Mouse (Mus musculus): ENCODE measurements around the gene Yif1a. TPM values are rescaled to one million over a fixed set of nuclear protein-coding genes. Genes with fewer than 3 reads are reported as not detected.

Gene Yif1a
- polyA plus RNA-seq, 1 experiment from 2014 or later = 87.2 TPM

GRCm38 (mm10) chr19:5093481-5094242 is 5.3 kb downstream of the Yif1a start:
- 75% methylated on average over 12 of the region's 12 CpGs for WGBS
- Histone ChIP-seq H3K9ac (no peak overlapping the region), H3K27ac (peak overlapping the region; percentile 51; the same call in 1 of the 2 replicates), H3K9me3 (no peaks in the 10 kb centered on the region), H3K4me1 (peaks cover 57% of the 10 kb centered on the region), H3K4me2 (no peak overlapping the region), H3K4me3 (no peak overlapping the region), H3K36me3 (peaks cover 38% of the 10 kb centered on the region), H3K27me3 (no peaks in the 10 kb centered on the region)
- ATAC-seq (ENCODE audit: insufficient number of reproducible peaks, insufficient read depth, low FRiP score, low TSS enrichment, low read depth) = no peak

- peak overlapping the region; percentile 16 for H3K4me3 ChIP-seq
- no peaks in the 10 kb centered on the region for H3K27me3 ChIP-seq
- H3K9me3 ChIP-seq = no peaks in the 10 kb centered on the region
- 2% methylated on average over 21 of the region's 21 CpGs for WGBS
- ATAC-seq (ENCODE audit: insufficient number of reproducible peaks, insufficient read depth, low FRiP score, low TSS enrichment, low read depth) = no peak
- peak overlapping the region; percentile 32; the same call in 1 of the 2 replicates for H3K9ac ChIP-seq
- peak overlapping the region; percentile 51 for H3K27ac ChIP-seq
- peaks cover 38% of the 10 kb centered on the region for H3K36me3 ChIP-seq
- H3K4me1 ChIP-seq = peaks cover 59% of the 10 kb centered on the region
- H3K4me2 ChIP-seq = peak overlapping the region; percentile 44
These were observed 5.9 kb downstream of the Yif1a start for GRCm38 (mm10) chr19:5094243-5094632.

DNA sequence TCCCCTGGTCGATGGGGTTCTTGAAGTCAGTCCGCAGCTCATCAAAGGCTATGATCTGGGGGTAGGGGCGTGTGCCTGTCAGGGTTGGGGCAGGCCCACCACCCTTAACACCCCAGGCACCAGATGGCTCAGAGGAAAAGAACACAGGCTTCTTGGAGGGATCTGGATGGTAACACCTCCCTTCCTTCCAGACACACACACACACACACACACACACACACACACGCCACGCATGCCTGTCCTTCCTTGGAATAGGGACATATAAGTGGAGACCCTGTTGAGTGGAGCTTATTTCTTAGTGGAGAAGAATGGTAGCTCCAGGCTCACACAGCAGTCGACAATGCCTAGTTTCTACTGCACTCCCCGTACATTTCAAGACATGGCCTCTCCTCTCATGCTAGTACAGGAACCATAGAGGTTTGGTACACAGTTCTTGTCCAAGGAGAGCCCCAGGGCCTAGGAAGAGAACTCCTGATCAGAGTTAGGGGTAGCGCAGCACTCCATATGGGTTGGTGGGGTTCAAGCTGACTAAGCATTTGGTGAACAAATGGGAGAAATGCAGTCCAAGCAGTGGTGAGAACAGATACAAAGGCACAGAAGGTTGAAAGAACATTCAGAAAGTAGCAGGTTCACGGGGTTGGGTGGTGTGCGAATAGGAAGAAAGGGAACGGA is 6.5 kb downstream of the Yif1a start:
- peak overlapping the region; percentile 16; the same call in 1 of the 2 replicates for H3K4me3 ChIP-seq
- peak overlapping the region; percentile 32; the same call in 1 of the 2 replicates for H3K9ac ChIP-seq
- H3K4me1 ChIP-seq = peaks cover 63% of the 10 kb centered on the region
- H3K27me3 ChIP-seq = no peaks in the 10 kb centered on the region
- H3K9me3 ChIP-seq = no peaks in the 10 kb centered on the region
- peak overlapping the region; percentile 12; the same call in 1 of the 2 replicates for H3K27ac ChIP-seq
- H3K4me2 ChIP-seq = peak overlapping the region; percentile 44
- no peak for ATAC-seq (ENCODE audit: insufficient number of reproducible peaks, insufficient read depth, low FRiP score, low TSS enrichment, low read depth)
- H3K36me3 ChIP-seq = peaks cover 41% of the 10 kb centered on the region
- 47% methylated on average over 11 of the region's 11 CpGs for WGBS

- no peak for ATAC-seq (ENCODE audit: insufficient number of reproducible peaks, insufficient read depth, low FRiP score, low TSS enrichment, low read depth)
- no peaks in the 10 kb centered on the region for H3K9me3 ChIP-seq
- peak overlapping the region; percentile 79; the same call in 1 of the 2 replicates for H3K4me3 ChIP-seq
- peak overlapping the region; percentile 94; the same call in 1 of the 2 replicates for H3K9ac ChIP-seq
- peak overlapping the region; percentile 91 for H3K4me2 ChIP-seq
- peaks cover 64% of the 10 kb centered on the region for H3K4me1 ChIP-seq
- H3K36me3 ChIP-seq = peaks cover 44% of the 10 kb centered on the region
- H3K27me3 ChIP-seq = no peaks in the 10 kb centered on the region
- 16% methylated on average over 9 of the region's 9 CpGs for WGBS
- no peak overlapping the region for H3K27ac ChIP-seq
These were observed 7.6 kb downstream of the Yif1a start for GRCm38 (mm10) chr19:5095887-5096474.

DNA sequence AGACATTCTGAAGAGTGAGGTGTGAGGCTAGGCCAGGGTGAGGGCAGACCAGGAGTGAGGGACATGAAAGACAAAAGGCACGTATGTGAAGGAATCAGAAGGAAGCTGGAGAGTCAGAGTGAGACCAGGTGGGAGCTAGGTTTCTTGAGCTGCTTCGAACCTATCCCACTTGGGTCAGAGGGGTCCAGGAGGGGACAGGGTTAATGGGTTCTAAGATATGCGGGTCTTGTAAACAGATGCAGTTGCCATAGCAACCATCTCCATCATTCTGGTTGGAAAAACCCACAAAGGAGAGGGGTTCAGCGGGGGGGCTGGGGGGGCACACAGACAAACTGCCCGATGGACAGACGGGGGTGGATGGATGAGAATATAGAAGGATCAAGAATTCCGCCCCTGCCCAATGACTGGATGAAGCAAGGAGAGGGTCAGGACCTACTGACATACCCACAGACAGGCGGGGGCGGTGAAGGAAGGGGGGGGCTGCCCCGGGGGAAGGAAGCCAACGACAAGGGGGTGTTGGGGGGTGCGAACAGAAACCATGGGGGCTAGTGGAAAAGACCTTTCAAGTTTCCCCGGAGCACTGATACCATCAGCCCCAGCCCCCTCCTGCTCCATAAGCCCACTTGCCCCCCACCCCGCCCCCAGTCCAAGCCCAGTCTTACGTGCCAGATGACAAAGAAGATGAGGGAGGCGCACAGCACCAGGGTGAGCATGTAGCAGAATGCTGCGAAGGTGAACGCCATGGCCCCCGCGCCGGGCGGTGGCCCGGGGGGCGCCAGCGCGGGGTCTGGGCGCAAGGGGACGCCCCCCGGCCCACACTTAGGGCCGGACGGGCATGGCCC is 9.4 kb downstream of the Yif1a start:
- 3% methylated on average over 29 of the region's 31 CpGs for WGBS
- H3K4me2 ChIP-seq = peak overlapping the region; percentile 91
- peaks cover 44% of the 10 kb centered on the region for H3K36me3 ChIP-seq
- no peaks in the 10 kb centered on the region for H3K27me3 ChIP-seq
- H3K4me3 ChIP-seq = peak overlapping the region; percentile 79
- no peaks in the 10 kb centered on the region for H3K9me3 ChIP-seq
- H3K9ac ChIP-seq = peak overlapping the region; percentile 94
- H3K27ac ChIP-seq = peak overlapping the region; percentile 75
- H3K4me1 ChIP-seq = peaks cover 64% of the 10 kb centered on the region
- peak; percentile 11; the same call in 1 of the 2 replicates for ATAC-seq (ENCODE audit: insufficient number of reproducible peaks, insufficient read depth, low FRiP score, low TSS enrichment, low read depth)

DNA sequence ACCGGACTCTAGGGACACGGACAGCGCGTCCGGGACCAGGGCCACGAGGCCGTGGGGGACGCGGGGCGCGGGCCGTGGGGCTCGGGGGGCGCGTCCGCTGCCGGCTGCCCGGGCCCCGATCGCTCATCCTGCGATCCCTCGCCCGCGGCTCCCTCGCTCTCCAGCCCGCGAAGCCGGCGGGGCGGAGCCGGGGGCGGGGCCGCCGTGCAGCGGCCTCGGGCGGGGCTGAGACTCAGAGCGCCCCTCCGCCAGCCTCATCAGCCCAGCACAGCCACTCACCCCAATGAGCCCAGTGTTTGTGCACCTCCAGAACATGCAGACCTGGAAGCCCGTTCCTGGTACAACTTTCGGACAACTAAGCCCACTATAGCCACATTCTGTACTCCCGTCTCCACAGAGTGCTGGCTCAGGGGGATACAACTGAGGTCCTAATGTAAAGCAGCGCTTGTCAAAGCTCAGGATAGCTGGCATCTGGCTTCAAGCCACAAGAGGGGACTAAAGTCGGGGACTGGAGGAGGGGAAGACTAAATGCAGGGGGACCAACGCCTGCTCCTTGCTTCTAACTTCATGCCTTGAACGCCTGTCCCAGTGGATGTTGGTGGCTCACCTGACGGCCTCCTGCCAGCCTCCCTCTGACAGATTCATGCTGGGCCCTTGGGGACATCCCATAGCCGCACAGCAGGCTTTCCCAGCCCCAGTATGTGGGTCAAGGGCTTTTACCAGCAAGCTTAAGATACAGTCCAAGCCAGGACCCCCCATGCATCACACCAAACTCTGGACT is 10.2 kb downstream of the Yif1a start, which contains the start of gene Cnih2:
Cnih2 (minus strand) TSS at position 159 of the 781 bp plus-strand sequence.
- H3K36me3 ChIP-seq = peaks cover 44% of the 10 kb centered on the region
- peak within 1 kb of the TSS; percentile 79 for H3K4me3 ChIP-seq
- ATAC-seq (ENCODE audit: insufficient number of reproducible peaks, insufficient read depth, low FRiP score, low TSS enrichment, low read depth) = peak; percentile 50; the same call in 1 of the 2 replicates
- H3K4me2 ChIP-seq = peak within 1 kb of the TSS; percentile 91
- H3K9me3 ChIP-seq = no peaks in the 10 kb centered on the region
- peak within 1 kb of the TSS; percentile 94 for H3K9ac ChIP-seq
- 2% methylated on average over 38 of the region's 48 CpGs for WGBS
- no peaks in the 10 kb centered on the region for H3K27me3 ChIP-seq
- peak within 1 kb of the TSS; percentile 75 for H3K27ac ChIP-seq
- peaks cover 61% of the 10 kb centered on the region for H3K4me1 ChIP-seq

DNA sequence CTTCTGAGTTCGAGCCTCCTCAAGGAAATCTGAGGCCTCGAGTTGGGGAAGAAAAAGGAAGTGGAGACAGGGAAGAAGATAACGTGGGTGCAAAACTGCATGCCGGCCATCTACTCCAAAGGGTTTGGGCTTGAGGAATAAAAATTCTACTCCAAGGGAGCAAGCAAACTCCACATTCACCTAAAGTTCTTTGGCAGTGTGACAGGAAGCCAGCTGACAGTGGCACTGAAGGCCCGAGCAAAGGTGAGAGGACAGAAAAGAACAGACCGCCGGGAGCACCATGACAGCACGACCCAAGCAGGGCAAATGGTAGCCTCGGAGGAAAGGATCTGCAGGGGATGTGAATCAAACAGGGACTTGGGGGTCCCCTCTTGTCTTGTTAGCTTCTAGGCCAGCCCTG is 17.7 kb downstream of the Yif1a start:
- peak overlapping the region; percentile 89 for H3K4me2 ChIP-seq
- peaks cover 70% of the 10 kb centered on the region for H3K36me3 ChIP-seq
- peak overlapping the region; percentile 82 for H3K4me3 ChIP-seq
- whole genome bisulfite sequencing = 14% methylated on average over 9 of the region's 9 CpGs
- ATAC-seq (ENCODE audit: insufficient number of reproducible peaks, insufficient read depth, low FRiP score, low TSS enrichment, low read depth) = no peak
- peaks cover 23% of the 10 kb centered on the region for H3K4me1 ChIP-seq
- H3K27me3 ChIP-seq = no peaks in the 10 kb centered on the region
- H3K9ac ChIP-seq = peak overlapping the region; percentile 92
- no peaks in the 10 kb centered on the region for H3K9me3 ChIP-seq
- H3K27ac ChIP-seq = peak overlapping the region; percentile 95

- Histone ChIP-seq H3K36me3 (peaks cover 70% of the 10 kb centered on the region), H3K27ac (peak within 1 kb of the TSS; percentile 95), H3K27me3 (no peaks in the 10 kb centered on the region), H3K9me3 (no peaks in the 10 kb centered on the region), H3K4me2 (peak within 1 kb of the TSS; percentile 89), H3K9ac (peak within 1 kb of the TSS; percentile 92), H3K4me3 (peak within 1 kb of the TSS; percentile 82), H3K4me1 (peaks cover 23% of the 10 kb centered on the region)
- under 1% methylated on average over 46 of the region's 46 CpGs for WGBS
- ATAC-seq (ENCODE audit: insufficient number of reproducible peaks, insufficient read depth, low FRiP score, low TSS enrichment, low read depth) = peak; percentile 92
These were observed 18.4 kb downstream of the Yif1a start, which contains the start of gene Rab1b for GRCm38 (mm10) chr19:5106731-5107191. Gene Rab1b (minus strand): TSS chr19:5107072.

DNA sequence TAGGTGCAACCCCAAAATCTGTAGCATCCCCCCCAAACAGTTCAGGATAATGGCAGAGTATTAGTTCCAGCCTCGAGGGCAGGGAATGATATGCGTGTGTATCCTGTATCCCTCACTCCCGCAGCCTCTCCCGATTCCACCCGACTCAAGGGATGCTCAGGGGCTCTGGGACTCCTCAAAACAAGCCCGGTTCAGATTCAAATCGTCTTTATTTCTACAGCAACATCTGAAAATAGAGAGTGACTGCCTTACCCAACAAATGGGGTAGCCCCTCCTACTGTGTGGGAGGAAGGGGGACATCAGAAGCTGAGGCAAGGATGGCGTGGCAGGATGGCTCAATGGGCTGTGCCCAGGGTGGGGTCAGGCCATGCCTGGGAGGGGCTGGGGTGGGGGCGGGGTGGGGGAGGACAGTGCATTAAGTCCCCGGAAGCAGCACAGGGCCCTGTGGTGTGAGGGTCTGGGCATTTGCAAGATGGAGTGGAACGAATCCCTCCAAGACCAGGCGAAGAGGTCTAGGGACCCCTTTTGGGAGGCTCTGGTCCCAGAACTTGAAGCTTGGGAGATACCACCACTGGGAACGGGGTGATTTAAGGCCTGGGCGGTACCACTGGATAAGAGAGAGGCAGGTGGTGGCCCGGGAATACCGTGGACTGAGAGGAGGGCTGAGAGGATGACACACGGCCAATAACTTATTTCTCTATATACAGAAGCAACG is 19.4 kb downstream of the Yif1a start:
- ATAC-seq (ENCODE audit: insufficient number of reproducible peaks, insufficient read depth, low FRiP score, low TSS enrichment, low read depth) = no peak
- H3K9me3 ChIP-seq = no peaks in the 10 kb centered on the region
- H3K27ac ChIP-seq = peak overlapping the region; percentile 95; the same call in 1 of the 2 replicates
- H3K36me3 ChIP-seq = peaks cover 69% of the 10 kb centered on the region
- H3K4me3 ChIP-seq = 0 out of 2 replicates have a peak overlapping the region, but pooled peaks have one; percentile 82
- no peaks in the 10 kb centered on the region for H3K27me3 ChIP-seq
- no peak overlapping the region for H3K4me2 ChIP-seq
- 0 out of 2 replicates have a peak overlapping the region, but pooled peaks have one; percentile 51 for H3K9ac ChIP-seq
- H3K4me1 ChIP-seq = peaks cover 23% of the 10 kb centered on the region
- WGBS = 71% methylated on average over 18 of the region's 18 CpGs

GRCm38 (mm10) chr19:5108271-5108575 is 19.9 kb downstream of the Yif1a start:
- Histone ChIP-seq H3K9ac (no peak overlapping the region), H3K27ac (no peak overlapping the region)

More at GRCm38 (mm10) chr19:5108271-5108575, 19.9 kb downstream of the Yif1a start:
- peaks cover 23% of the 10 kb centered on the region for H3K4me1 ChIP-seq
- H3K4me3 ChIP-seq = no peak overlapping the region
- no peaks in the 10 kb centered on the region for H3K27me3 ChIP-seq
- peaks cover 69% of the 10 kb centered on the region for H3K36me3 ChIP-seq
- no peak for ATAC-seq (ENCODE audit: insufficient number of reproducible peaks, insufficient read depth, low FRiP score, low TSS enrichment, low read depth)
- 34% methylated on average over 5 of the region's 5 CpGs for WGBS
- no peak overlapping the region for H3K4me2 ChIP-seq
- no peaks in the 10 kb centered on the region for H3K9me3 ChIP-seq

Data from embryonic facial prominence, embryonic 13.5 days (tissue).